Mouse (Mus musculus): Measurements from ENCODE around the gene Zfp62. TPM values are rescaled to one million over a fixed set of nuclear protein-coding genes. Genes with fewer than 3 reads are reported as not detected.
"Not testable (repeated sequence)": the region's sequence is repeated elsewhere in the genome, so short reads cannot be mapped to it uniquely, and the experiment has no call there.

Zfp62 gene
- polyA plus RNA-seq, 1 experiment from 2014 or later = 30.0 TPM

DNA sequence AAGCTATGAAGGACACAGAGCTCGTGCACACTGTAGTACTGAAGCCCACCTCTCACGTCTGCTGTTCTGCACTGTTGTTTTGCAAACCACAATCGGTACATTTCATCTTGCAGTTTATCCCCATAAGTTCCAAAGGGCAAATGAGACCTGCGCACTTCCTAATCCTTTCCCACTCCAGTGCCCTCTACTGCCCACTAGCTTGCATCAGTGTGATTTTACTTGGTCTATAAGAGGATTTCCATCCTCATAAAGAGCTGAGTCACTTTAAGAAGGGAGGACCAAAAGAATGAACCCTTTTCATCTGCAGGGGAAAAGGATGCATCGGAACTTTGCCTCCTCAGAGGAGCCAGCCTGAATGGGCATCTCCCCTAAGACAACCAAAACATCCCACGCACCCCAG lies 16.6 kb upstream of the Zfp62 start:
- no peak for ATAC-seq (replicated peaks; ENCODE audit: extremely low read depth, insufficient read depth, low FRiP score)
- H3K27me3 ChIP-seq (ENCODE audit: control insufficient read depth, insufficient read depth, low read length) = no peaks in the 10 kb centered on the region
- H3K9ac ChIP-seq (ENCODE audit: low read length) = no peak overlapping the region
- H3K4me1 ChIP-seq (ENCODE audit: control insufficient read depth, insufficient read depth, low read length) = no peaks in the 10 kb centered on the region
- no peaks in the 10 kb centered on the region for H3K9me3 ChIP-seq (replicated peaks; ENCODE audit: control insufficient read depth, low read length)
- peak overlapping the region; percentile 30 for H3K27ac ChIP-seq (ENCODE audit: low read length)
- WGBS = 75% methylated on average over 6 of the region's 6 CpGs
- H3K4me2 ChIP-seq (ENCODE audit: low read depth, low read length) = peak overlapping the region; percentile 16; the same call in 1 of the 2 replicates
- peak overlapping the region; percentile 23 for H3K4me3 ChIP-seq (ENCODE audit: low read length)
- no peaks in the 10 kb centered on the region for H3K36me3 ChIP-seq (ENCODE audit: control insufficient read depth, insufficient read depth)

- Histone ChIP-seq H3K4me1 (ENCODE audit: control insufficient read depth, insufficient read depth, low read length) (no peaks in the 10 kb centered on the region), H3K4me2 (ENCODE audit: low read depth, low read length) (peak within 1 kb of the TSS; percentile 16; the same call in 1 of the 2 replicates), H3K36me3 (ENCODE audit: control insufficient read depth, insufficient read depth) (no peaks in the 10 kb centered on the region), H3K4me3 (ENCODE audit: low read length) (peak within 1 kb of the TSS; percentile 23), H3K27me3 (ENCODE audit: control insufficient read depth, insufficient read depth, low read length) (no peaks in the 10 kb centered on the region), H3K27ac (ENCODE audit: low read length) (peak within 1 kb of the TSS; percentile 40), H3K9me3 (replicated peaks; ENCODE audit: control insufficient read depth, low read length) (no peaks in the 10 kb centered on the region), H3K9ac (ENCODE audit: low read length) (0 out of 2 replicates have a peak within 1 kb of the TSS, but pooled peaks have one; percentile 4)
- 0 out of 2 replicates have a peak, but pooled peaks have one; percentile 19 for ATAC-seq (replicated peaks; ENCODE audit: extremely low read depth, insufficient read depth, low FRiP score)
- 62% methylated on average over 8 of the region's 8 CpGs for WGBS
Measured at GRCm38 (mm10) chr11:49186955-49187488, 16.1 kb upstream of the Zfp62 start, which contains the start of gene Btnl9. Gene Btnl9, minus strand, starts transcription at chr11:49187159.

DNA sequence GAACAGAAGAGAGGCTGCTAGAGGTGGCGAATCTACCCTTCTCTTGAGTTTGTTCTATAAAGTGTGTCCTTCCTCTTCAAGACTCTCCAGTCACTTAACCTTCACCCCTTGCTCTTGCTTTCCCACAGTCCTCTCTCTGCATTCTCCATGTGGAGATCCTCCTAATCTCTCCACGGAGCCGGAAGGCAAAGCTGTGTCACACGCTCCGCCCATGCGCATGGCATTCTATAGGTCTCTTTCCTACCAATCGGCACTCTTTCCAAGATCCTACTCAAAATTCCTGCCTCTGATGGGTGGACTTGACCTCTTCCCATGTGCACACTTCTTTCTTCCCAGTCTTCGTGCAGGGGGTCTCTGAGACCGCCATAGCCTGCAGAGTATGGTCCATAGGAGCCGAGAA lies 15.4 kb upstream of the Zfp62 start:
- Histone ChIP-seq H3K27ac (ENCODE audit: low read length) (peak overlapping the region; percentile 40), H3K27me3 (ENCODE audit: control insufficient read depth, insufficient read depth, low read length) (no peaks in the 10 kb centered on the region), H3K36me3 (ENCODE audit: control insufficient read depth, insufficient read depth) (no peaks in the 10 kb centered on the region), H3K4me3 (ENCODE audit: low read length) (no peak overlapping the region), H3K9ac (ENCODE audit: low read length) (no peak overlapping the region), H3K4me2 (ENCODE audit: low read depth, low read length) (no peak overlapping the region), H3K4me1 (ENCODE audit: control insufficient read depth, insufficient read depth, low read length) (no peaks in the 10 kb centered on the region), H3K9me3 (replicated peaks; ENCODE audit: control insufficient read depth, low read length) (no peaks in the 10 kb centered on the region)
- WGBS = 63% methylated on average over 10 of the region's 10 CpGs
- no peak for ATAC-seq (replicated peaks; ENCODE audit: extremely low read depth, insufficient read depth, low FRiP score)

DNA sequence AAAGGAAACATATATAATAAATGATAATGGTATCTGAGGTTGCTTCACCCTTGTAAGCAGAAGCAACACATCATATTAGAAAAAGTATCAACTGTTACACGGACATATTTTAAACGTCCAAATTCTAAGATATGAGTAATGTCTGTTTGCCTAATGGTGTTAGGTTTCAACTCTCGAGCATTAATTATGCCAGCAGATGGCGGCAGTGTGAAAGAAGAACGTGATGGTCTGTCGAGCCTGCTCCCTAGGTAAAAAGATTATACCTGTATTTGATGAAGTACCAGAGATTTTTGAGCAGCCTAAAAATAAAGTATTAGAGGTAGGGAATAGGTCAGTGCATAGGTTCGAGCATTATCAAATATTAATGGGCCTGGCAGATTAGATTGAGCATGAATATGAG lies 13.4 kb upstream of the Zfp62 start:
- H3K27me3 ChIP-seq (ENCODE audit: control insufficient read depth, insufficient read depth, low read length) = no peaks in the 10 kb centered on the region
- no peaks in the 10 kb centered on the region for H3K4me1 ChIP-seq (ENCODE audit: control insufficient read depth, insufficient read depth, low read length)
- no peaks in the 10 kb centered on the region for H3K9me3 ChIP-seq (replicated peaks; ENCODE audit: control insufficient read depth, low read length)
- H3K27ac ChIP-seq (ENCODE audit: low read length) = no peak overlapping the region
- H3K4me3 ChIP-seq (ENCODE audit: low read length) = no peak overlapping the region
- H3K9ac ChIP-seq (ENCODE audit: low read length) = no peak overlapping the region
- 2% methylated on average over 7 of the region's 7 CpGs for WGBS
- H3K4me2 ChIP-seq (ENCODE audit: low read depth, low read length) = no peak overlapping the region
- ATAC-seq (replicated peaks; ENCODE audit: extremely low read depth, insufficient read depth, low FRiP score) = no peak
- H3K36me3 ChIP-seq (ENCODE audit: control insufficient read depth, insufficient read depth) = no peaks in the 10 kb centered on the region

DNA sequence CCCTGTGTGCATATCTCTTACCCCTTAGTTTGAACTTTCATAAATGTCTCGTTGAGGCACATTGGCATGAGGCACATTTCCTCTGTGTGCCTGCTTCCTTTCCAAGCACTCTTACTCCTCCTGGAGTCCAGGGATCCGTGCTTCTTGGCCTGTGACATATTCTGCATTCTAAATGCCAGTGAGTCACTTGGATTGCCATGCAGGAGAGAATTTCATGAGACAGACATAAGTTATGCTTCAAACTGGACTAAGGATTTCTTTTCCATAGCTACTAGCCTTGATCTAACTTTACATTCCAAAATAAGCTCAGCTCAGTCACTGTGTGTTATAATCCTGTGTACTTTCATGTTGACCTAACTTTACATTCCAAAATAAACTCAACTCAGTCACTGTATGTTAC lies 12.0 kb upstream of the Zfp62 start:
- H3K27ac ChIP-seq (ENCODE audit: low read length) = no peak overlapping the region
- no peak for ATAC-seq (replicated peaks; ENCODE audit: extremely low read depth, insufficient read depth, low FRiP score)
- 37% methylated on average over 2 of the region's 2 CpGs for WGBS
- H3K36me3 ChIP-seq (ENCODE audit: control insufficient read depth, insufficient read depth) = no peaks in the 10 kb centered on the region
- no peaks in the 10 kb centered on the region for H3K27me3 ChIP-seq (ENCODE audit: control insufficient read depth, insufficient read depth, low read length)
- no peak overlapping the region for H3K4me2 ChIP-seq (ENCODE audit: low read depth, low read length)
- no peaks in the 10 kb centered on the region for H3K9me3 ChIP-seq (replicated peaks; ENCODE audit: control insufficient read depth, low read length)
- H3K4me1 ChIP-seq (ENCODE audit: control insufficient read depth, insufficient read depth, low read length) = no peaks in the 10 kb centered on the region
- no peak overlapping the region for H3K9ac ChIP-seq (ENCODE audit: low read length)
- no peak overlapping the region for H3K4me3 ChIP-seq (ENCODE audit: low read length)

GRCm38 (mm10) chr11:49194771-49195170 lies 8.3 kb upstream of the Zfp62 start:
- not testable (repeated sequence) for H3K4me3 ChIP-seq (ENCODE audit: low read length); H3K27ac ChIP-seq (ENCODE audit: low read length); H3K4me1 ChIP-seq (ENCODE audit: control insufficient read depth, insufficient read depth, low read length); H3K27me3 ChIP-seq (ENCODE audit: control insufficient read depth, insufficient read depth, low read length); H3K9me3 ChIP-seq (replicated peaks; ENCODE audit: control insufficient read depth, low read length); H3K9ac ChIP-seq (ENCODE audit: low read length); H3K4me2 ChIP-seq (ENCODE audit: low read depth, low read length); ATAC-seq (replicated peaks; ENCODE audit: extremely low read depth, insufficient read depth, low FRiP score); H3K36me3 ChIP-seq (ENCODE audit: control insufficient read depth, insufficient read depth)
- 88% methylated on average over 9 of the region's 9 CpGs for WGBS

- H3K9me3 ChIP-seq (replicated peaks; ENCODE audit: control insufficient read depth, low read length) = no peaks in the 10 kb centered on the region
- H3K4me3 ChIP-seq (ENCODE audit: low read length) = no peak overlapping the region
- H3K4me1 ChIP-seq (ENCODE audit: control insufficient read depth, insufficient read depth, low read length) = no peaks in the 10 kb centered on the region; the same call in 1 of the 2 replicates
- no peaks in the 10 kb centered on the region for H3K36me3 ChIP-seq (ENCODE audit: control insufficient read depth, insufficient read depth)
- H3K27ac ChIP-seq (ENCODE audit: low read length) = peak overlapping the region; percentile 69
- H3K9ac ChIP-seq (ENCODE audit: low read length) = no peak overlapping the region
- H3K27me3 ChIP-seq (ENCODE audit: control insufficient read depth, insufficient read depth, low read length) = no peaks in the 10 kb centered on the region
- peak; percentile 41; the same call in 1 of the 2 replicates for ATAC-seq (replicated peaks; ENCODE audit: extremely low read depth, insufficient read depth, low FRiP score)
- WGBS = 53% methylated on average over 7 of the region's 7 CpGs
- peak overlapping the region; percentile 27; the same call in 1 of the 2 replicates for H3K4me2 ChIP-seq (ENCODE audit: low read depth, low read length)
Measured at GRCm38 (mm10) chr11:49195819-49196322, 7.2 kb upstream of the Zfp62 start.

DNA sequence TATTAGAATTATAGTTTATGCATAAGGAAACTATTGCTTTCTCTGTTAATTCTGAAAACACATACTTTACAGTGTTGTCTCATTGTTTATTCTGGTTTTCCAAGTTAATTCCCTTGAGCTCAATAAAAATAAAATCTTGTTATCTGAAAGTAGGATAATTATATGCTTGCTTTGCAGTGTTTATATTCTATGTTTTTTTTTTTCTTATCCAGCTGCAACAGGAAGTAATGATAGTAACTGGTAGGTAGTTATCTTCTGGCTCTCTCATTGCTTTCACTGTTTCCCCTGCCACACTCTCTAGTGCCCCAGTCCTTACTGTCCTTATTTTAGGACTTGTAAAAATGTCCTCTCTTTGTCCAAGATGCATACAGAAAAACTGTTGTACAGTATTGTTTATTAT lies 2.4 kb upstream of the Zfp62 start:
- no peak overlapping the region for H3K4me3 ChIP-seq (ENCODE audit: low read length)
- no peak overlapping the region for H3K27ac ChIP-seq (ENCODE audit: low read length)
- ATAC-seq (replicated peaks; ENCODE audit: extremely low read depth, insufficient read depth, low FRiP score) = no peak
- H3K9ac ChIP-seq (ENCODE audit: low read length) = no peak overlapping the region
- H3K36me3 ChIP-seq (ENCODE audit: control insufficient read depth, insufficient read depth) = no peaks in the 10 kb centered on the region
- no peak overlapping the region for H3K4me2 ChIP-seq (ENCODE audit: low read depth, low read length)
- H3K4me1 ChIP-seq (ENCODE audit: control insufficient read depth, insufficient read depth, low read length) = peaks cover 15% of the 10 kb centered on the region
- no peaks in the 10 kb centered on the region for H3K27me3 ChIP-seq (ENCODE audit: control insufficient read depth, insufficient read depth, low read length)
- no peaks in the 10 kb centered on the region for H3K9me3 ChIP-seq (replicated peaks; ENCODE audit: control insufficient read depth, low read length)

- no peak for ATAC-seq (replicated peaks; ENCODE audit: extremely low read depth, insufficient read depth, low FRiP score)
- H3K27me3 ChIP-seq (ENCODE audit: control insufficient read depth, insufficient read depth, low read length) = no peaks in the 10 kb centered on the region
Measured at GRCm38 (mm10) chr11:49201142-49201541, 1.9 kb upstream of the Zfp62 start.

More at GRCm38 (mm10) chr11:49201142-49201541, 1.9 kb upstream of the Zfp62 start:
- no peaks in the 10 kb centered on the region for H3K9me3 ChIP-seq (replicated peaks; ENCODE audit: control insufficient read depth, low read length)
- H3K4me3 ChIP-seq (ENCODE audit: low read length) = no peak overlapping the region
- H3K4me2 ChIP-seq (ENCODE audit: low read depth, low read length) = no peak overlapping the region
- no peak overlapping the region for H3K9ac ChIP-seq (ENCODE audit: low read length)
- H3K4me1 ChIP-seq (ENCODE audit: control insufficient read depth, insufficient read depth, low read length) = peaks cover 15% of the 10 kb centered on the region
- H3K27ac ChIP-seq (ENCODE audit: low read length) = no peak overlapping the region
- H3K36me3 ChIP-seq (ENCODE audit: control insufficient read depth, insufficient read depth) = no peaks in the 10 kb centered on the region; the same call in 1 of the 2 replicates

Data from heart, embryonic 16.5 days (tissue).